Mouse (Mus musculus) right cerebral cortex, adult 18-20 months (tissue): ENCODE measurements at regions not wholly inside any gene's neighbourhood (a gene's known extent, or its start where the extent isn't known, plus 50 kb on each side); places are given as distances from the start of the nearest gene placed in this dataset.

ENCODE experiments used
- DNase-seq: peaks from one replicate; pipeline ENCODE4 v3.0.0; 2022; ENCODE audit warnings: mixed read lengths

GRCm38 (mm10) chr1:98192671-98193070 is 97.2 kb upstream of the Pam start:
- no peak for DNase-seq

DNA sequence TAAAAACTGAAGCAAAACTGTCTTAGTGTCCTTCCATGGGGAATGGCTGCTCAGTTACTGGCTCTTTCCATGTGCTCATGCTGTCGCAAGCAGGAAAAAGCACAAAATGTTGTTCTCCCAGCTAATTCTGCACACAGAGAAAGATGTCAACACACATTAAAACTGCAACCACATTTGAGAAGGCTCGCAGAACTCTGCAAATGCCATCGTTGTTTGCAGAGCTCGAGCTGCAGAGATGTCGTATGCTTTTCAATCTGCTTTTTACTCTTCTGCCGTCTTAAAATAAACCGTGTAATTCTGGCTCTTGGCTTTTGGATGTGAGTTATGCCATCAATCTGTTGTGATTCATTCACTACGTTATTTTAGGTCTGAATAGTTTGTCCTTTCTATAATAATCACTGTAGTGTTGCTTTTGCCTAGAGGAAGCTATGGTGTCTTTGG is 96.6 kb upstream of the Pam start:
- DNase-seq = peak; percentile 74

GRCm38 (mm10) chr1:98191331-98191730 is 95.9 kb upstream of the Pam start:
- DNase-seq = no peak

DNA sequence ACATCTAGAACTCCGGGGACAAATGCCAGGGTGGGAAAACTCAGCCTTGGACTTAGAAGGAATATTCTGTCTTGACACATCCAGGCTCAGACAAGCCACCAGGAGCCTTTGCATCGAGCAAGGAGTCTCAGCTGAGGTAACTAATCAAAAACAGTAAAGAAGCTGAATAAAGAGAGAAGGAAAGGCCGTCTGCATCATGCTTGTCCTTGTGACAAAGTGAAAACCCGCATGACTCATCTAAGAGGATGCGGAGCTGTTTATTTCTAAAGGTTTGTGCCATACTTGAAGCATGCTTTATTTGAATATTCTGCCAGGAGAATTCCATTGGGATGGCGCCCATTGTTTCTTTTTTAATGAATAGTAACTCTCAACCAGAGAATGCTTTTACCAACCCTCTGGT is 95.3 kb upstream of the Pam start:
- DNase-seq = peak; percentile 17

DNA sequence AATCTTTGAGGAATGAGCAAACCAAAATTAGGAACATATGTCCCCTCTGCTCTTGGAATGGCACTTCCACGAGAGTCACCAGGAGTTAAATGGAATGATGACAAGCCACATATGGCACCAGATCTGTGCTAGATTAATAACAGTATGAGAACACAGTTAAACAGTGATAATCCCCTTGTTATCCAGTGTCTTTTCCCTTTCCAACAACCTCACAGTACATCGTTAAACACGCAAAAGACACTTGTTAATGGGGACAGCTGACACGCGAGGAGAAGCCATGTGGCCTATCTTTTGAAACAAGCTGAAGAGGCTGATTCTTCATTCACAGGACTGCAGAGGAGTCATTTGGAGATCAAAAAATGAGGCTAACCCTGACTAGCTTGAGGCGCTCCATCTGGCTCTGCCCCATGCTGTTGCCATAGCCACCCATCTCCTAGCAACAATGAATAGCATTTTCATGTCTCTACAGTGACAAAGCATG is 94.6 kb upstream of the Pam start:
- DNase-seq = peak; percentile 76

GRCm38 (mm10) chr1:98180372-98180771 is 84.9 kb upstream of the Pam start:
- DNase-seq = no peak

DNA sequence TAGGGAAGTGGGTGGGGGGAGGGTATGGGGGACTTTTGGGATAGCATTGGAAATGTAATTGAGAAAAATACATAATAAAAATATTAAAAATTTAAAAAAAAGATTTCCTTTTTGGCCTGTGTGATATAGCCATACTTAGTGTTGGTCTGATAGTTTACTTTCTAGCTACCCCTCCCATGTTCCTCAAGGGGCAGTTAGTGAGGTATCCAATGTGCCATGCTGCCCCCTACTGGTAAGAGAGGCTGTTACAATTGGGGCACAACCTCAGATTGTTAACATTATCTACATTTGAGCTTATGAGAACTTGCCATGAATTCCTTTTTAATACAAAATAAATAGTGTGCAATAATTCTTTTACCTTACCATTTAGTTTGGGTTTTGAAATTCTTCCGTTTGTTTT is 83.6 kb upstream of the Pam start:
- no peak for DNase-seq

- no peak for DNase-seq
Observed at GRCm38 (mm10) chr1:98174811-98175132, 79.3 kb upstream of the Pam start.

- no peak for DNase-seq
Observed at GRCm38 (mm10) chr1:98173907-98174810, 78.7 kb upstream of the Pam start.

- no peak for DNase-seq
Observed at GRCm38 (mm10) chr1:98173431-98173830, 78.0 kb upstream of the Pam start.

DNA sequence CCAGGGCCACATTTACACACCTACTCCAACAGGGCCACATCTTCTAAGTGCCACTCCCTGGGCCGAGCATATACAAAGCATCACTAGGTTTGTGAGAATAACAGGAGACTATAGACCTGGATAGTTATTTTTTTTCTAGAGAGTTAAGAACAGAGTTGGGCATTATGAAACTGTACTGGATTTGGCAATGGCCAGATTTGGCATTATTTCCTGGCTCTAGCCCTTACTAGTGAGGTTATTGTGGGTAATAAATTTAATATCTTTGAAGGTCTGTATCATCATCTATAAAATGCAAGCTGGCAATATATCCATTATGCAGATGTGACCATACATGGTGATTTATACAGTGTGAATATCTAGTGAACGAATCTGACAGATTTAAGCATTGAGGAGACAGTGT is 75.8 kb upstream of the Pam start:
- DNase-seq = no peak

DNA sequence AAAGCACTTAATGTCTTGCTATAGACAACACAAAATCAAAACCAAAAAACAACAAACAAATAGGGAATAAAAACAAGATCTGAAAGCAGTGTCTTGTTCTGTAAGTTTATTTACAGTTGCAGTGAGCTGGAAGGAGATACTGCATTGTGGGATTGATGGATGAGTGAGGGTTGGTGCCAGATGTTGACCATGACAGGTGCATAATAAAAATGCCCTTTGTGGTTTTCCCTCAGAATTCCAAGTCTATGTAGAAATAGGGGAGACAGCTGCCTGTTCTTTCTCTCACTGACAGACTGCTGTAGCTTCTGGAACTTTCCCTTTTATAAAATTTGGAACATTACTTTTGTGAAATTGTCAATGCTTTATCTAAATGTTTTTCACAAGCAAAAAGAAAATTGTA is 73.9 kb upstream of the Pam start:
- DNase-seq = no peak

DNA sequence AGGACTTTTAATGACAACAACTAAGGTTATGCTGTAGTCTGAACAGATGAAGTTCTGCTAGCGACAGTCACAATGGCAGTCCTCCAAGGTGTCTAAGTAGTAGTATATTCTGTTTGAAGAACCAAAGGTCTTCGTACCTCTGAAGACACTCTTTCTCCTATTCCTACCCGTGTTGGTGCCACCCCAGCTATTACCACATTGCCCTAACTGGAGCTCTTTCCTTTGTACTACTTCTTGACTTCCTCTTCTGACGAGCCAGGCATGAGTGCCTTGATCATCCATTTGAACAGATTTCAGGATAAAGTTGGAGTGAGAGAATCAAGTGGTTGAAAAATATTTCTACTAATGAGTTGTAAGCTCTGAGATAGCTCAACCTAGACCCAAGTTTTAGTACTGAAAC is 72.4 kb upstream of the Pam start:
- no peak for DNase-seq

- DNase-seq = no peak
Observed at GRCm38 (mm10) chr1:98162639-98162927, 67.1 kb upstream of the Pam start.

DNA sequence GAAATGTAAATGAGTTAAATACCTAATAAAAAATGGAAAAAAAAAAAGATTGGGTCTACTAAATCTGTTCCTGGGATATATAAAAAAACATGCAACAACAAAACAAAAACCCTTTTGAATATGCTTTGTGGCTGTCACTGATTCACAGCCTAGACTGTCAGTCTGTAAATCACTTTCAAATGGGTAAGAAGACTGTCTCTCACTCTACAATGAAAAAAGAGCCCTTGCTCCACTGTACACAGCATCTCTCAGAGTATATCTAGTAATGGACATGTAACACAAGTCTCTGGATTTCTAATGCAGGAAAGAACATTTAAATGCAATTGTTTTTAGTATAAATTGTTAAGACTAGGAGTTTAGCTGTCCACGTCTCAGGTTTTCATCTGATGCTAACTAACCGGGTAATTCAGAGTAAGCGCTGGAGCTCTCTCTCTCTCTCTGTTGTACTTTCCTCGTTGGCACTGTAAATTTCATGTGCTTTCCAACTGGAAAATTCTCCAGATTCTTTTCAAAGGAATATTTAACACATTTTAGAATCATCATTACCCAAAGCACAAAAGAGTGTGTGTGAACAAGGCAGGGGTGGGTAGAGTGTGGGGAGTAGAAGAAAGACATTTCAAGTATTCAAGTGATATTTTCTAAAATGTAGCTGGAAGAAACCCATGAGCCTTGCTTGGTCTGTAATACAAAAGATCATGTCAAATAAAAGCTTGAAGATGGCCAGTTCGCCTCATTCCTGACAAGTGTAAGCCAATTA is 66.6 kb upstream of the Pam start:
- no peak for DNase-seq

GRCm38 (mm10) chr1:98158969-98159368 is 63.5 kb upstream of the Pam start:
- DNase-seq = no peak

- no peak for DNase-seq
Observed at GRCm38 (mm10) chr1:98147361-98147760, 51.9 kb upstream of the Pam start.
